Mouse (Mus musculus) hindbrain, embryonic 15.5 days (tissue): ENCODE measurements around the gene Scaf8. TPM values are rescaled to one million over a fixed set of nuclear protein-coding genes. Genes with fewer than 3 reads are reported as not detected.

Experiments used
- ATAC-seq: fragments of 200-750 bp; cut with Nextera tagmentation; 2 replicates; pipeline ENCODE4 v1.8.0; 2017; ENCODE audit warnings: low read depth, moderate number of reproducible peaks, moderate TSS enrichment; ENCODE audit not compliant: low FRiP score
- H3K27ac ChIP-seq: fragments of 300-500 bp; sonication (generic); replicated peaks from 2 replicates; pipeline ENCODE4 v1.5.1; 2015; ENCODE audit warnings: mild to moderate bottlenecking, inconsistent platforms
- H3K27me3 ChIP-seq: fragments of 300-500 bp; sonication (generic); 2 replicates; pipeline ENCODE4 v1.6.1; 2015; ENCODE audit warnings: control low read depth, inconsistent platforms
- H3K36me3 ChIP-seq: fragments of 300-500 bp; sonication (generic); 2 replicates; pipeline ENCODE4 v1.6.1; 2015; ENCODE audit warnings: control low read depth, inconsistent platforms
- H3K4me1 ChIP-seq: fragments of 300-500 bp; sonication (generic); replicated peaks from 2 replicates; pipeline ENCODE4 v1.6.1; 2015; ENCODE audit warnings: control low read depth, inconsistent platforms
- H3K4me2 ChIP-seq: fragments of 300-500 bp; sonication (generic); 2 replicates; pipeline ENCODE4 v1.6.1; 2015; ENCODE audit warnings: moderate library complexity, mild to moderate bottlenecking, inconsistent platforms
- H3K4me3 ChIP-seq: fragments of 300-500 bp; sonication (generic); 2 replicates; pipeline ENCODE4 v1.5.1; 2015; ENCODE audit warnings: mild to moderate bottlenecking, inconsistent platforms
- H3K9ac ChIP-seq: fragments of 300-500 bp; sonication (generic); 2 replicates; pipeline ENCODE4 v1.6.1; 2015; ENCODE audit warnings: inconsistent platforms
- H3K9me3 ChIP-seq: fragments of 300-500 bp; sonication (generic); 2 replicates; pipeline ENCODE4 v1.6.1; 2016; ENCODE audit warnings: control low read depth, inconsistent platforms
- WGBS: fragments of 180-500 bp; shearing (Covaris S2); methylation state at CpG from one replicate; pipeline ENCODE4 v1.1.7; 2015; 5-methylcytosine and 5-hydroxymethylcytosine counted together
- polyA plus RNA-seq: library from polyadenylated mRNA; unstranded; fragments of >200 nt; fragmentation: Nextera tagmentation; extraction: Ambion mirVana; gene quantifications from 2 replicates; pipeline ENCODE4 v1.2.1, GENCODE M21; 2015

Scaf8 gene
- polyA plus RNA-seq, 1 experiment from 2014 or later: 17.1 TPM

- no peak overlapping the region for H3K4me3 ChIP-seq
- H3K36me3 ChIP-seq: no peaks in the 10 kb centered on the region
- 52% methylated on average over 8 of the region's 8 CpGs for whole genome bisulfite sequencing
- H3K9ac ChIP-seq: no peak overlapping the region
- H3K4me2 ChIP-seq: no peak overlapping the region
- H3K4me1 ChIP-seq: peaks cover 53% of the 10 kb centered on the region
- ATAC-seq: no peak
- peak overlapping the region; percentile 57 for H3K27ac ChIP-seq
- H3K9me3 ChIP-seq: no peaks in the 10 kb centered on the region
- H3K27me3 ChIP-seq: no peaks in the 10 kb centered on the region
Measured at GRCm38 (mm10) chr17:3244881-3245739, 130.3 kb downstream of the Scaf8 start.

- 13% methylated on average over 7 of the region's 7 CpGs for WGBS
- H3K9me3 ChIP-seq: no peaks in the 10 kb centered on the region
- no peak overlapping the region for H3K4me2 ChIP-seq
- peak overlapping the region; percentile 80 for H3K27ac ChIP-seq
- H3K36me3 ChIP-seq: no peaks in the 10 kb centered on the region
- ATAC-seq: peak; percentile 80
- no peaks in the 10 kb centered on the region for H3K27me3 ChIP-seq
- no peak overlapping the region for H3K4me3 ChIP-seq
- peaks cover 53% of the 10 kb centered on the region for H3K4me1 ChIP-seq
- no peak overlapping the region for H3K9ac ChIP-seq
Measured at GRCm38 (mm10) chr17:3246665-3247370, 132.0 kb downstream of the Scaf8 start.

Other genes with a start within 250 kb of the Scaf8 start
- gene Tiam2, start 211.6 kb downstream of the Scaf8 start, polyA plus RNA-seq: 3.9 and 7.3 TPM in 2 replicates